Mouse (Mus musculus): ENCODE measurements around the gene Cog5. TPM values are rescaled to one million over a fixed set of nuclear protein-coding genes. Genes with fewer than 3 reads are reported as not detected.

The Cog5 gene
- polyA plus RNA-seq, 1 experiment from 2014 or later, result 29.7 TPM

- no peak for ATAC-seq (ENCODE audit: insufficient read depth, low FRiP score, low read depth)
- Histone ChIP-seq H3K4me2 (no peak overlapping the region), H3K27me3 (replicated peaks) (no peaks in the 10 kb centered on the region), H3K4me1 (no peaks in the 10 kb centered on the region), H3K9ac (no peak overlapping the region), H3K27ac (no peak overlapping the region), H3K36me3 (no peaks in the 10 kb centered on the region), H3K9me3 (no peaks in the 10 kb centered on the region), H3K4me3 (replicated peaks) (no peak overlapping the region)
- 82% methylated on average over 2 of the region's 2 CpGs for WGBS
Measured at GRCm38 (mm10) chr12:31826476-31826875, 171.8 kb downstream of the Cog5 start.

- no peak for ATAC-seq (ENCODE audit: insufficient read depth, low FRiP score, low read depth)
- Histone ChIP-seq H3K27ac (no peak overlapping the region), H3K9ac (no peak overlapping the region), H3K9me3 (no peaks in the 10 kb centered on the region), H3K36me3 (no peaks in the 10 kb centered on the region), H3K27me3 (replicated peaks) (no peaks in the 10 kb centered on the region), H3K4me2 (no peak overlapping the region), H3K4me1 (no peaks in the 10 kb centered on the region), H3K4me3 (replicated peaks) (no peak overlapping the region)
- WGBS, result 83% methylated on average over 5 of the region's 5 CpGs
Measured at GRCm38 (mm10) chr12:31835480-31835879, 180.8 kb downstream of the Cog5 start.

GRCm38 (mm10) chr12:31836211-31836610 lies 181.5 kb downstream of the Cog5 start:
- no peak overlapping the region for H3K27ac ChIP-seq
- H3K9me3 ChIP-seq, result no peaks in the 10 kb centered on the region
- H3K27me3 ChIP-seq (replicated peaks), result no peaks in the 10 kb centered on the region
- no peak overlapping the region for H3K4me2 ChIP-seq
- 26% methylated on average over 1 of the region's 1 CpGs for WGBS
- H3K9ac ChIP-seq, result no peak overlapping the region
- no peaks in the 10 kb centered on the region for H3K36me3 ChIP-seq
- no peaks in the 10 kb centered on the region for H3K4me1 ChIP-seq
- H3K4me3 ChIP-seq (replicated peaks), result no peak overlapping the region
- no peak for ATAC-seq (ENCODE audit: insufficient read depth, low FRiP score, low read depth)

GRCm38 (mm10) chr12:31838521-31838920 lies 183.9 kb downstream of the Cog5 start:
- H3K4me3 ChIP-seq (replicated peaks), result no peak overlapping the region
- no peak overlapping the region for H3K27ac ChIP-seq
- no peaks in the 10 kb centered on the region for H3K4me1 ChIP-seq
- no peaks in the 10 kb centered on the region for H3K9me3 ChIP-seq
- no peak for ATAC-seq (ENCODE audit: insufficient read depth, low FRiP score, low read depth)
- H3K9ac ChIP-seq, result no peak overlapping the region
- no peaks in the 10 kb centered on the region; the same call in 1 of the 2 replicates for H3K36me3 ChIP-seq
- H3K4me2 ChIP-seq, result no peak overlapping the region
- no peaks in the 10 kb centered on the region for H3K27me3 ChIP-seq (replicated peaks)

GRCm38 (mm10) chr12:31839249-31839648 lies 184.6 kb downstream of the Cog5 start:
- Histone ChIP-seq H3K4me2 (no peak overlapping the region), H3K27ac (no peak overlapping the region), H3K4me1 (no peaks in the 10 kb centered on the region), H3K27me3 (replicated peaks) (no peaks in the 10 kb centered on the region), H3K4me3 (replicated peaks) (no peak overlapping the region), H3K9ac (no peak overlapping the region), H3K9me3 (no peaks in the 10 kb centered on the region), H3K36me3 (no peaks in the 10 kb centered on the region; the same call in 1 of the 2 replicates)
- ATAC-seq (ENCODE audit: insufficient read depth, low FRiP score, low read depth), result no peak

- H3K9ac ChIP-seq, result no peak overlapping the region
- 90% methylated on average over 3 of the region's 3 CpGs for WGBS
- no peak overlapping the region for H3K27ac ChIP-seq
Measured at GRCm38 (mm10) chr12:31846077-31846476, 191.4 kb downstream of the Cog5 start.

GRCm38 (mm10) chr12:31848630-31849415 lies 194.2 kb downstream of the Cog5 start:
- 89% methylated on average over 5 of the region's 5 CpGs for WGBS
- Histone ChIP-seq H3K27ac (no peak overlapping the region), H3K4me1 (no peaks in the 10 kb centered on the region), H3K9ac (no peak overlapping the region), H3K9me3 (no peaks in the 10 kb centered on the region), H3K36me3 (no peaks in the 10 kb centered on the region), H3K4me3 (replicated peaks) (no peak overlapping the region), H3K27me3 (replicated peaks) (no peaks in the 10 kb centered on the region), H3K4me2 (no peak overlapping the region)
- ATAC-seq (ENCODE audit: insufficient read depth, low FRiP score, low read depth), result no peak

More at GRCm38 (mm10) chr12:31846077-31846476, 191.4 kb downstream of the Cog5 start:
- Histone ChIP-seq H3K27me3 (replicated peaks) (no peaks in the 10 kb centered on the region), H3K4me1 (no peaks in the 10 kb centered on the region), H3K4me3 (replicated peaks) (no peak overlapping the region), H3K9me3 (no peaks in the 10 kb centered on the region), H3K4me2 (no peak overlapping the region), H3K36me3 (no peaks in the 10 kb centered on the region; the same call in 1 of the 2 replicates)
- no peak for ATAC-seq (ENCODE audit: insufficient read depth, low FRiP score, low read depth)

GRCm38 (mm10) chr12:31849601-31850000 lies 194.9 kb downstream of the Cog5 start:
- no peak for ATAC-seq (ENCODE audit: insufficient read depth, low FRiP score, low read depth)
- whole genome bisulfite sequencing, result 91% methylated on average over 2 of the region's 2 CpGs

GRCm38 (mm10) chr12:31854039-31854438 lies 199.4 kb downstream of the Cog5 start:
- no peak overlapping the region for H3K4me2 ChIP-seq
- no peaks in the 10 kb centered on the region for H3K4me1 ChIP-seq
- WGBS, result 60% methylated on average over 3 of the region's 3 CpGs
- no peak overlapping the region for H3K27ac ChIP-seq
- no peaks in the 10 kb centered on the region for H3K9me3 ChIP-seq
- ATAC-seq (ENCODE audit: insufficient read depth, low FRiP score, low read depth), result no peak
- H3K9ac ChIP-seq, result no peak overlapping the region
- H3K4me3 ChIP-seq (replicated peaks), result no peak overlapping the region
- H3K27me3 ChIP-seq (replicated peaks), result no peaks in the 10 kb centered on the region
- no peaks in the 10 kb centered on the region for H3K36me3 ChIP-seq

More at GRCm38 (mm10) chr12:31849601-31850000, 194.9 kb downstream of the Cog5 start:
- no peak overlapping the region for H3K4me3 ChIP-seq (replicated peaks)
- no peaks in the 10 kb centered on the region for H3K36me3 ChIP-seq
- no peak overlapping the region for H3K27ac ChIP-seq
- H3K27me3 ChIP-seq (replicated peaks), result no peaks in the 10 kb centered on the region
- H3K4me1 ChIP-seq, result no peaks in the 10 kb centered on the region
- H3K4me2 ChIP-seq, result no peak overlapping the region
- H3K9ac ChIP-seq, result no peak overlapping the region
- no peaks in the 10 kb centered on the region for H3K9me3 ChIP-seq

GRCm38 (mm10) chr12:31854817-31855216 lies 200.1 kb downstream of the Cog5 start:
- no peak overlapping the region for H3K4me2 ChIP-seq
- 77% methylated on average over 2 of the region's 2 CpGs for WGBS
- no peak overlapping the region for H3K27ac ChIP-seq
- no peaks in the 10 kb centered on the region for H3K36me3 ChIP-seq
- no peaks in the 10 kb centered on the region for H3K4me1 ChIP-seq
- H3K9ac ChIP-seq, result no peak overlapping the region
- no peak for ATAC-seq (ENCODE audit: insufficient read depth, low FRiP score, low read depth)
- H3K4me3 ChIP-seq (replicated peaks), result no peak overlapping the region
- no peaks in the 10 kb centered on the region for H3K27me3 ChIP-seq (replicated peaks)
- no peaks in the 10 kb centered on the region for H3K9me3 ChIP-seq

- no peaks in the 10 kb centered on the region for H3K9me3 ChIP-seq
- H3K27me3 ChIP-seq (replicated peaks), result no peaks in the 10 kb centered on the region
- no peak overlapping the region for H3K9ac ChIP-seq
- H3K4me2 ChIP-seq, result no peak overlapping the region
- H3K4me3 ChIP-seq (replicated peaks), result no peak overlapping the region
- ATAC-seq (ENCODE audit: insufficient read depth, low FRiP score, low read depth), result no peak
- no peaks in the 10 kb centered on the region for H3K4me1 ChIP-seq
- no peaks in the 10 kb centered on the region for H3K36me3 ChIP-seq
- H3K27ac ChIP-seq, result no peak overlapping the region
- WGBS, result 84% methylated on average over 7 of the region's 7 CpGs
Measured at GRCm38 (mm10) chr12:31857784-31858183, 203.1 kb downstream of the Cog5 start.

- H3K4me1 ChIP-seq, result no peaks in the 10 kb centered on the region
- H3K9me3 ChIP-seq, result no peaks in the 10 kb centered on the region
- no peaks in the 10 kb centered on the region for H3K36me3 ChIP-seq
- H3K4me3 ChIP-seq (replicated peaks), result no peak overlapping the region
- H3K4me2 ChIP-seq, result no peak overlapping the region
- H3K9ac ChIP-seq, result no peak overlapping the region
- 80% methylated on average over 16 of the region's 16 CpGs for WGBS
- no peaks in the 10 kb centered on the region for H3K27me3 ChIP-seq (replicated peaks)
- ATAC-seq (ENCODE audit: insufficient read depth, low FRiP score, low read depth), result no peak
- H3K27ac ChIP-seq, result no peak overlapping the region
Measured at GRCm38 (mm10) chr12:31862668-31863538, 208.2 kb downstream of the Cog5 start.

Measured in stomach, embryonic 15.5 days (tissue).